Mouse (Mus musculus): ENCODE measurements around the gene Lingo1.

- no peak for TF ChIP-seq CTCF (IDR thresholded peaks at IDR 0.05; ENCODE audit: low read depth)
- TF ChIP-seq EP300 (IDR thresholded peaks at IDR 0.05; ENCODE audit: low read depth), result no peak
These were observed 173.5 kb downstream of the Lingo1 start for GRCm38 (mm10) chr9:56622761-56623160.

Measured in liver, postnatal 0 days (tissue).